Mouse (Mus musculus): ENCODE results near the gene Tatdn3. TPM values are rescaled to one million over a fixed set of nuclear protein-coding genes. Genes with fewer than 3 reads are reported as not detected.
"Not testable (repeated sequence)": the region's sequence is repeated elsewhere in the genome, so short reads cannot be mapped to it uniquely, and the experiment has no call there.

Gene Tatdn3
- total and polyA plus RNA-seq, 3 experiments = 1.6 to 50.0 (median 33.6) TPM

DNA sequence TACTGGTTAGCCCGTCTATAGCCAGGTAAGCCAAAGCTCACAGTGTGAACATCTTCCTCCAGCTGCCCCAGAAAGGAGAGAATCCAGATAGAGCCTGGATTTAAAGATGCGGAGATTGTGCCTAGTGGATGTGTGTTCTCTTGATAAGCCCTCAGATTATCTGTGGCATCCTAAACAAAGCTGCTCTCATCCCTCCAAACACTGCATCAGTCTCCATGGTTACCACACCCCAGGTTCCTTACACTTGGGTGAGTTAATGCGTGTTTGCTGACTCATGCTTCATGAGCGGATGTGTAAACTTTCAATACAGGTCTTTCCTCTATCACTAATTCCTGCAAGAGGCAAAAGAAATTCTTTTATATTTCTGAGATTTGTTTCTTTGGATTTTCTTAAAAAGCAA, 27.1 kb downstream of the Tatdn3 start:
- TF ChIP-seq POLR2AphosphoS5 (IDR thresholded peaks at IDR 0.05; ENCODE audit: insufficient replicate concordance, low read depth, low read length) = no peak
- TF ChIP-seq GATA1 (IDR thresholded peaks at IDR 0.05; ENCODE audit: borderline replicate concordance, low read length) = no peak
- no peak for TF ChIP-seq TAL1 (conservative IDR thresholded peaks at IDR 0.05; ENCODE audit: low read depth, low read length)
- TF ChIP-seq CTCF (IDR thresholded peaks at IDR 0.05; ENCODE audit: low read depth, low read length) = no peak
- no peak for TF ChIP-seq GATA2 (IDR thresholded peaks at IDR 0.05; ENCODE audit: borderline replicate concordance, low read depth, low read length)
- peak; percentile 69 for ATAC-seq (ENCODE audit: extremely low read depth, insufficient number of reproducible peaks, low FRiP score, poor library complexity, severe bottlenecking)
- Histone ChIP-seq H3K36me3 (replicated peaks) (no peaks in the 10 kb centered on the region), H3K4me1 (ENCODE audit: insufficient read depth, low read depth, low read length) (peaks cover 15% of the 10 kb centered on the region; the same call in 1 of the 2 replicates), H3K9me3 (replicated peaks) (no peaks in the 10 kb centered on the region), H3K4me3 (ENCODE audit: low read depth, low read length) (no peak overlapping the region), H3K27me3 (ENCODE audit: insufficient read depth, low read length) (peaks cover 9% of the 10 kb centered on the region)
- DNase-seq (ENCODE audit: low spot score) = no peak

DNA sequence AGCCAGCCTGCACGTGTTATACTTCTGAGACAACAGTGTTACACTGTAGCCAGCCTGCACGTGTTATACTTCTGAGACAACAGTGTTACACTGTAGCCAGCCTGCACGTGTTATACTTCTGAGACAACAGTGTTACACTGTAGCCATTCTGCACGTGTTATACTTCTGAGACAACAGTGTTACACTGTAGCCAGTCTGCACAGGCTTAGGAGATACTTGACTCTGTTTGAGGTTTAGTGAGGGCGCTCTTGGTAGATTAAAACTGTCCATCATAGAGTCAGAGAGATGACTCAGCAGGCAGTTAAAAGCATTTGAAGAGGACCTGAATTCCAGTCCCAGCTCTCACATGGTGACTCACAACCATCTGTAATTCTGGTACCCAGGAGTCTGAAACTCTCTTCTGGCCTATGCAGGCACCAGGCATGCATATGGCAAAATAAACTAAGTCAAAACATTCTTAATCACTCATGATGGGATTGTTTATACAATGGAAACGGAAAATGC, 31.8 kb downstream of the Tatdn3 start:
- ATAC-seq (ENCODE audit: extremely low read depth, insufficient number of reproducible peaks, low FRiP score, poor library complexity, severe bottlenecking); H3K27me3 ChIP-seq (ENCODE audit: insufficient read depth, low read length); H3K9me3 ChIP-seq (replicated peaks); H3K4me3 ChIP-seq (ENCODE audit: low read depth, low read length); H3K36me3 ChIP-seq (replicated peaks); DNase-seq (ENCODE audit: low spot score): not testable (repeated sequence)
- H3K4me1 ChIP-seq (ENCODE audit: insufficient read depth, low read depth, low read length) = peaks cover 23% of the 10 kb centered on the region

DNA sequence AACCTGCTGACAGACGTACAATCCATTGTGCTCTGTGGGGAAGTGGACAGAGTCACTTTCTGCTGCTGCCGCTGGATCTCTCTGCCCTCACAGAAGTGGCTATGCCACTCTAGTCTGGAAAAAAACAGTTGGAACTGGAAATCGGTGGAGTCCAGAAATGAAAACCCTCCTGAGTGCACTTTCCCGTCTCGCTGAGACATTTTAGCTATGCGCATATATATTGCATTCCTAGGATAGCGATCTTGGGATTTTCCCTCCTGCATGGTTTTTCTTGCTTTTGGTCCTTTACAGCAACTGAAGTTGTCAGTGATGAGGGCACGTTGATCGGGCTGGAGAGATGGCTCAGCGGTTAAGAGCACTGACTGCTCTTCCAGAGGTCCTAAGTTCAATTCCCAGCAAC, 32.5 kb downstream of the Tatdn3 start:
- ATAC-seq (ENCODE audit: extremely low read depth, insufficient number of reproducible peaks, low FRiP score, poor library complexity, severe bottlenecking) = no peak
- Histone ChIP-seq H3K9me3 (replicated peaks) (no peaks in the 10 kb centered on the region), H3K36me3 (replicated peaks) (no peaks in the 10 kb centered on the region), H3K4me3 (ENCODE audit: low read depth, low read length) (no peak overlapping the region), H3K27me3 (ENCODE audit: insufficient read depth, low read length) (peaks cover 6% of the 10 kb centered on the region; the same call in 1 of the 2 replicates), H3K4me1 (ENCODE audit: insufficient read depth, low read depth, low read length) (peaks cover 25% of the 10 kb centered on the region)
- TF ChIP-seq GATA2 (IDR thresholded peaks at IDR 0.05; ENCODE audit: borderline replicate concordance, low read depth, low read length) (no peak), POLR2AphosphoS5 (IDR thresholded peaks at IDR 0.05; ENCODE audit: insufficient replicate concordance, low read depth, low read length) (no peak), TAL1 (conservative IDR thresholded peaks at IDR 0.05; ENCODE audit: low read depth, low read length) (no peak), GATA1 (IDR thresholded peaks at IDR 0.05; ENCODE audit: borderline replicate concordance, low read length) (no peak), CTCF (IDR thresholded peaks at IDR 0.05; ENCODE audit: low read depth, low read length) (no peak)
- DNase-seq (ENCODE audit: low spot score) = no peak

- no peak for TF ChIP-seq TAL1 (conservative IDR thresholded peaks at IDR 0.05; ENCODE audit: low read depth, low read length)
- no peak for TF ChIP-seq POLR2AphosphoS5 (IDR thresholded peaks at IDR 0.05; ENCODE audit: insufficient replicate concordance, low read depth, low read length)
- no peak for TF ChIP-seq CTCF (IDR thresholded peaks at IDR 0.05; ENCODE audit: low read depth, low read length)
- TF ChIP-seq GATA2 (IDR thresholded peaks at IDR 0.05; ENCODE audit: borderline replicate concordance, low read depth, low read length) = no peak
- TF ChIP-seq GATA1 (IDR thresholded peaks at IDR 0.05; ENCODE audit: borderline replicate concordance, low read length) = no peak
- Histone ChIP-seq H3K36me3 (replicated peaks) (peaks cover 9% of the 10 kb centered on the region), H3K4me3 (ENCODE audit: low read depth, low read length) (peak within 1 kb of the TSS; percentile 98), H3K9me3 (replicated peaks) (no peaks in the 10 kb centered on the region), H3K4me1 (ENCODE audit: insufficient read depth, low read depth, low read length) (peaks cover 29% of the 10 kb centered on the region), H3K27me3 (ENCODE audit: insufficient read depth, low read length) (no peaks in the 10 kb centered on the region)
- DNase-seq (ENCODE audit: low spot score) = peak; percentile 91
- ATAC-seq (ENCODE audit: extremely low read depth, insufficient number of reproducible peaks, low FRiP score, poor library complexity, severe bottlenecking) = peak; percentile 98
These were observed 36.6 kb downstream of the Tatdn3 start, which contains the start of gene Flvcr1 for GRCm38 (mm10) chr1:191026021-191026713. TSS of gene Flvcr1 (minus strand) at chr1:191026158.

GRCm38 (mm10) chr1:191025016-191026012, 37.4 kb downstream of the Tatdn3 start:
- peaks cover 26% of the 10 kb centered on the region for H3K4me1 ChIP-seq (ENCODE audit: insufficient read depth, low read depth, low read length)
- peaks cover 17% of the 10 kb centered on the region for H3K36me3 ChIP-seq (replicated peaks)
- peak overlapping the region; percentile 98 for H3K4me3 ChIP-seq (ENCODE audit: low read depth, low read length)
- TF ChIP-seq GATA1 (IDR thresholded peaks at IDR 0.05; ENCODE audit: borderline replicate concordance, low read length) (no peak), GATA2 (IDR thresholded peaks at IDR 0.05; ENCODE audit: borderline replicate concordance, low read depth, low read length) (no peak), CTCF (IDR thresholded peaks at IDR 0.05; ENCODE audit: low read depth, low read length) (no peak), TAL1 (conservative IDR thresholded peaks at IDR 0.05; ENCODE audit: low read depth, low read length) (no peak), POLR2AphosphoS5 (IDR thresholded peaks at IDR 0.05; ENCODE audit: insufficient replicate concordance, low read depth, low read length) (no peak; the same call in 1 of the 2 replicates)
- no peak for ATAC-seq (ENCODE audit: extremely low read depth, insufficient number of reproducible peaks, low FRiP score, poor library complexity, severe bottlenecking)
- no peaks in the 10 kb centered on the region for H3K27me3 ChIP-seq (ENCODE audit: insufficient read depth, low read length)
- no peaks in the 10 kb centered on the region for H3K9me3 ChIP-seq (replicated peaks)
- DNase-seq (ENCODE audit: low spot score) = no peak

GRCm38 (mm10) chr1:191023806-191024205, 38.9 kb downstream of the Tatdn3 start:
- not testable (repeated sequence) for DNase-seq (ENCODE audit: low spot score); ATAC-seq (ENCODE audit: extremely low read depth, insufficient number of reproducible peaks, low FRiP score, poor library complexity, severe bottlenecking); H3K9me3 ChIP-seq (replicated peaks); H3K4me3 ChIP-seq (ENCODE audit: low read depth, low read length); H3K27me3 ChIP-seq (ENCODE audit: insufficient read depth, low read length)
- Histone ChIP-seq H3K4me1 (ENCODE audit: insufficient read depth, low read depth, low read length) (peaks cover 26% of the 10 kb centered on the region), H3K36me3 (replicated peaks) (peaks cover 28% of the 10 kb centered on the region)
